Mouse (Mus musculus) stomach, embryonic 15.5 days (tissue): ENCODE measurements around the gene Fgfr1op2. TPM values are rescaled to one million over a fixed set of nuclear protein-coding genes. Genes with fewer than 3 reads are reported as not detected.

ENCODE experiments used
- ATAC-seq: fragments of 200-750 bp; cut with Nextera tagmentation; 2 replicates; pipeline ENCODE4 v1.8.0; 2017; ENCODE audit warnings: low read depth, moderate number of reproducible peaks, moderate TSS enrichment; ENCODE audit not compliant: insufficient read depth, low FRiP score
- H3K27ac ChIP-seq: fragments of 300-500 bp; sonication (generic); 2 replicates; pipeline ENCODE4 v1.5.1; 2015; ENCODE audit warnings: mild to moderate bottlenecking, inconsistent platforms
- H3K27me3 ChIP-seq: fragments of 300-500 bp; sonication (generic); replicated peaks from 2 replicates; pipeline ENCODE4 v1.6.1; 2015; ENCODE audit warnings: inconsistent platforms
- H3K36me3 ChIP-seq: fragments of 300-500 bp; sonication (generic); 2 replicates; pipeline ENCODE4 v1.6.1; 2015; ENCODE audit warnings: inconsistent platforms
- H3K4me1 ChIP-seq: fragments of 300-500 bp; sonication (generic); 2 replicates; pipeline ENCODE4 v1.6.1; 2015; ENCODE audit warnings: inconsistent platforms
- H3K4me2 ChIP-seq: fragments of 300-500 bp; sonication (generic); 2 replicates; pipeline ENCODE4 v1.6.1; 2015; ENCODE audit warnings: mild to moderate bottlenecking, inconsistent platforms
- H3K4me3 ChIP-seq: fragments of 300-500 bp; sonication (generic); replicated peaks from 2 replicates; pipeline ENCODE4 v1.5.1; 2015; ENCODE audit warnings: inconsistent platforms
- H3K9ac ChIP-seq: fragments of 300-500 bp; sonication (generic); 2 replicates; pipeline ENCODE4 v1.6.1; 2015; ENCODE audit warnings: inconsistent platforms
- H3K9me3 ChIP-seq: fragments of 300-500 bp; sonication (generic); 2 replicates; pipeline ENCODE4 v1.6.1; 2016; ENCODE audit warnings: inconsistent platforms
- WGBS: fragments of 180-500 bp; shearing (Covaris S2); methylation state at CpG from one replicate; pipeline ENCODE4 v1.1.7; 2015; 5-methylcytosine and 5-hydroxymethylcytosine counted together
- polyA plus RNA-seq: library from polyadenylated mRNA; unstranded; fragments of >200 nt; fragmentation: Nextera tagmentation; extraction: Ambion mirVana; gene quantifications from 2 replicates; pipeline ENCODE4 v1.2.1, GENCODE M21; 2015

The Fgfr1op2 gene
- 98.5 and 101 TPM in 2 replicates for polyA plus RNA-seq

- H3K4me1 ChIP-seq, result peaks cover 6% of the 10 kb centered on the region; the same call in 1 of the 2 replicates
- no peaks in the 10 kb centered on the region for H3K36me3 ChIP-seq
- H3K4me2 ChIP-seq, result peak within 1 kb of the TSS; percentile 81
- under 1% methylated on average over 13 of the region's 13 CpGs for WGBS
- peak within 1 kb of the TSS; percentile 96 for H3K9ac ChIP-seq
- peak within 1 kb of the TSS; percentile 79 for H3K4me3 ChIP-seq
- no peaks in the 10 kb centered on the region for H3K27me3 ChIP-seq
- ATAC-seq, result no peak; the same call in 1 of the 2 replicates
- no peaks in the 10 kb centered on the region for H3K9me3 ChIP-seq
- peak within 1 kb of the TSS; percentile 97 for H3K27ac ChIP-seq
Measured at GRCm38 (mm10) chr6:146576903-146577302, at the start of gene Fgfr1op2. Fgfr1op2 (plus strand) TSS chr6:146577203.

- no peak overlapping the region for H3K27ac ChIP-seq
- no peaks in the 10 kb centered on the region for H3K36me3 ChIP-seq
- peaks cover 3% of the 10 kb centered on the region; the same call in 1 of the 2 replicates for H3K4me1 ChIP-seq
- H3K4me3 ChIP-seq, result no peak overlapping the region
- H3K4me2 ChIP-seq, result no peak overlapping the region
- no peaks in the 10 kb centered on the region for H3K27me3 ChIP-seq
- no peak overlapping the region for H3K9ac ChIP-seq
- H3K9me3 ChIP-seq, result no peaks in the 10 kb centered on the region
- 86% methylated on average over 2 of the region's 2 CpGs for WGBS
- no peak for ATAC-seq
Measured at GRCm38 (mm10) chr6:146527537-146527936, 49.5 kb upstream of the Fgfr1op2 start.

DNA sequence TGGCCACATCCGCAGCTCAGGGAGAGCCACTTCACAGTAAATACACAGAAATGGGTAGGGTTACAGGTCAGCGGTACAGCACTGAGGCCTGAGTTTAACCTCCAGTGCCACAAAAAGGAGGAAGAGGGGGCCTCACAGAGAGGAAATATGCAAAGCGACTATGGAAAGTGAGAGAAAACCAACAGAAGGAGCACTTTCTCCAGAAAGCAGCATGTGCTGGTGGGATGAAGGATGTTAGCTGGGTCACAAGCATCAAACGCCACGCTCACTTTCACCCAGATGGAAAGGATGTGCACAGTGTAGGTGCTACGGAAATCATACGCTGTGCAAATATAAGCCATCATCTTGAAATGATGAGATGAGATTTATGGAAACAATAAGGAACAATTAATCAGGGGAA lies 46.6 kb upstream of the Fgfr1op2 start:
- H3K9ac ChIP-seq, result no peak overlapping the region
- H3K27ac ChIP-seq, result no peak overlapping the region
- no peak; the same call in 1 of the 2 replicates for ATAC-seq

DNA sequence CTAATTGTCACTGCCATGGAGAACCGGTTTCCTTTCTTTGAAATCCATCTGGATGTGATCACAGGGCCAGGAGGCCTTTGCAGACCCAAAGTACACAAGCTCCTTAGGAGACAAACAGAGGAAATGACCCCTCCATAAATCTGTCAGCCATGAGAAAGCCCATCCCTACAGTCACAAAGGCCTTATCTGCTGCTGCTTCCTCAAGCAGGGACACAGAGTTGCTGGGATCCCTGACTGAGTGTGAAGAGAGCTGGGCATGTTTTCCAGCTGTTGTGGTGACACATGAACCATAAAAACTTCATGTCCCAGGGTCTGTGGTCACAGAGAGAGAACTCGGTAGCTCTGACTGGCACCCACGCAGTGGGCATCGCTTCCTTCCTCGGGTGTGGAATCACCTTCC lies 46.2 kb upstream of the Fgfr1op2 start:
- WGBS, result 25% methylated on average over 5 of the region's 5 CpGs

More for the DNA sequence above, 46.6 kb upstream of the Fgfr1op2 start:
- H3K4me2 ChIP-seq, result no peak overlapping the region
- H3K9me3 ChIP-seq, result no peaks in the 10 kb centered on the region
- 35% methylated on average over 7 of the region's 7 CpGs for WGBS
- H3K27me3 ChIP-seq, result no peaks in the 10 kb centered on the region
- H3K4me1 ChIP-seq, result peaks cover 3% of the 10 kb centered on the region; the same call in 1 of the 2 replicates
- no peak overlapping the region for H3K4me3 ChIP-seq
- no peaks in the 10 kb centered on the region for H3K36me3 ChIP-seq

GRCm38 (mm10) chr6:146533146-146533545 lies 43.9 kb upstream of the Fgfr1op2 start:
- H3K9ac ChIP-seq, result no peak overlapping the region
- H3K4me1 ChIP-seq, result peaks cover 3% of the 10 kb centered on the region; the same call in 1 of the 2 replicates
- ATAC-seq, result no peak
- no peaks in the 10 kb centered on the region for H3K36me3 ChIP-seq
- no peaks in the 10 kb centered on the region for H3K27me3 ChIP-seq
- no peak overlapping the region for H3K27ac ChIP-seq
- H3K4me2 ChIP-seq, result no peak overlapping the region
- no peaks in the 10 kb centered on the region for H3K9me3 ChIP-seq
- no peak overlapping the region for H3K4me3 ChIP-seq
- WGBS, result 87% methylated on average over 4 of the region's 4 CpGs

More for the DNA sequence above, 46.2 kb upstream of the Fgfr1op2 start:
- H3K4me1 ChIP-seq, result peaks cover 3% of the 10 kb centered on the region; the same call in 1 of the 2 replicates
- H3K9me3 ChIP-seq, result no peaks in the 10 kb centered on the region
- H3K4me3 ChIP-seq, result no peak overlapping the region
- no peak overlapping the region for H3K4me2 ChIP-seq
- no peaks in the 10 kb centered on the region for H3K27me3 ChIP-seq
- no peaks in the 10 kb centered on the region for H3K36me3 ChIP-seq
- no peak overlapping the region for H3K9ac ChIP-seq
- no peak overlapping the region for H3K27ac ChIP-seq
- ATAC-seq, result peak; percentile 70; the same call in 1 of the 2 replicates

GRCm38 (mm10) chr6:146535501-146535900 lies 41.5 kb upstream of the Fgfr1op2 start:
- 91% methylated on average over 5 of the region's 5 CpGs for WGBS
- Histone ChIP-seq H3K4me2 (no peak overlapping the region), H3K27me3 (no peaks in the 10 kb centered on the region), H3K27ac (no peak overlapping the region), H3K9ac (no peak overlapping the region), H3K4me3 (no peak overlapping the region), H3K36me3 (no peaks in the 10 kb centered on the region), H3K9me3 (no peaks in the 10 kb centered on the region), H3K4me1 (peaks cover 4% of the 10 kb centered on the region; the same call in 1 of the 2 replicates)
- ATAC-seq, result no peak

DNA sequence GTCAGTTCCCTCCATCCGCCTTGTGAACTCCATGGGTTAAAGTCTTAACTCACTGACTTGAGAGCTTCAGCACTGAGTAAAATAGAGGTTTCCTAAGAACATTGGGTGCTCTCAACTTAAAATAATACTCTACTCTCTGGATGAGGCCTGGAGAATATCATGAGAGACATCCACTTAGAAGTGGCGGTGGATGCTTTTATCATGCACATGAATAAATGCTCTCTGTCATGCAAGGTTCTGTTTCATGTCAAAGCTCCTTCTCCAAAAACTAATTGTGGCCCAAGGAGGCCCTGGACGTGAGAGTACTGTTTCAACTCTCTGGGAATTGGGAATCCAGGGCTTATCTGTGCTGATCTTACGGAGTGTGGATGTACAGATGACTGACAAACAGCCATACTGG lies 39.9 kb upstream of the Fgfr1op2 start:
- Histone ChIP-seq H3K27ac (no peak overlapping the region), H3K4me2 (no peak overlapping the region), H3K4me3 (no peak overlapping the region), H3K27me3 (no peaks in the 10 kb centered on the region), H3K9ac (no peak overlapping the region), H3K4me1 (peaks cover 4% of the 10 kb centered on the region; the same call in 1 of the 2 replicates), H3K36me3 (no peaks in the 10 kb centered on the region), H3K9me3 (no peaks in the 10 kb centered on the region)
- WGBS, result 59% methylated on average over 4 of the region's 4 CpGs
- peak; percentile 18 for ATAC-seq

GRCm38 (mm10) chr6:146538071-146538470 lies 38.9 kb upstream of the Fgfr1op2 start:
- Histone ChIP-seq H3K4me1 (peaks cover 4% of the 10 kb centered on the region; the same call in 1 of the 2 replicates), H3K27me3 (no peaks in the 10 kb centered on the region), H3K9ac (no peak overlapping the region), H3K4me2 (no peak overlapping the region), H3K4me3 (no peak overlapping the region), H3K27ac (no peak overlapping the region), H3K9me3 (no peaks in the 10 kb centered on the region), H3K36me3 (no peaks in the 10 kb centered on the region)
- 42% methylated on average over 2 of the region's 2 CpGs for WGBS
- no peak for ATAC-seq

DNA sequence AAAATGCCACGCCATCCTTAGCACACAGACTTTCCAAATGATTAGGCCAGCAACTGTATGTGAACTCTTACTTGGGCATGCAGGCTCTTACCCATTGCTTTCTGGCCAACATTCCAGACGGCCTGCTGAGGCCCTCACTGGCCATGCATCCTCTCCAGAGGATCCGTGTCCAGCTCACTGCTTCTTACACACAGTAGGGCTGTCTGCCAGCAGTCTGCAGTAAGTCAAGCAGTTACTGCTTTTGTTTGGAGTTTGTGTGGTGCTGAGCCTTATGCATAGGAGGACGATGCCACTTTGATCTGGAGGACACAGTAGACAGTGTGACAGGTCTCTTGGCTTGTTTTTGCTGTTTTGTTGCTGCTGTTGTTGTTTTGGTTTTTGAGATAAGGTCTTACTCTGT lies 38.3 kb upstream of the Fgfr1op2 start:
- Histone ChIP-seq H3K9ac (no peak overlapping the region), H3K27me3 (no peaks in the 10 kb centered on the region), H3K27ac (no peak overlapping the region), H3K36me3 (no peaks in the 10 kb centered on the region), H3K4me2 (no peak overlapping the region), H3K9me3 (no peaks in the 10 kb centered on the region), H3K4me1 (peaks cover 4% of the 10 kb centered on the region; the same call in 1 of the 2 replicates), H3K4me3 (no peak overlapping the region)
- 48% methylated on average over 4 of the region's 4 CpGs for WGBS
- no peak for ATAC-seq

- Histone ChIP-seq H3K4me1 (peaks cover 4% of the 10 kb centered on the region; the same call in 1 of the 2 replicates), H3K27ac (no peak overlapping the region), H3K4me2 (no peak overlapping the region), H3K9me3 (no peaks in the 10 kb centered on the region), H3K9ac (no peak overlapping the region), H3K27me3 (no peaks in the 10 kb centered on the region), H3K4me3 (no peak overlapping the region), H3K36me3 (no peaks in the 10 kb centered on the region)
- no peak for ATAC-seq
- WGBS, result 85% methylated on average over 3 of the region's 3 CpGs
Measured at GRCm38 (mm10) chr6:146540386-146540785, 36.6 kb upstream of the Fgfr1op2 start.

- Histone ChIP-seq H3K4me3 (no peak overlapping the region), H3K9me3 (no peaks in the 10 kb centered on the region), H3K27me3 (no peaks in the 10 kb centered on the region), H3K27ac (no peak overlapping the region), H3K36me3 (peaks cover 10% of the 10 kb centered on the region; the same call in 1 of the 2 replicates), H3K9ac (no peak overlapping the region), H3K4me1 (no peaks in the 10 kb centered on the region), H3K4me2 (no peak overlapping the region)
- no peak for ATAC-seq
- WGBS, result 89% methylated on average over 1 of the region's 1 CpGs
Measured at GRCm38 (mm10) chr6:146544622-146545021, 32.4 kb upstream of the Fgfr1op2 start.

DNA sequence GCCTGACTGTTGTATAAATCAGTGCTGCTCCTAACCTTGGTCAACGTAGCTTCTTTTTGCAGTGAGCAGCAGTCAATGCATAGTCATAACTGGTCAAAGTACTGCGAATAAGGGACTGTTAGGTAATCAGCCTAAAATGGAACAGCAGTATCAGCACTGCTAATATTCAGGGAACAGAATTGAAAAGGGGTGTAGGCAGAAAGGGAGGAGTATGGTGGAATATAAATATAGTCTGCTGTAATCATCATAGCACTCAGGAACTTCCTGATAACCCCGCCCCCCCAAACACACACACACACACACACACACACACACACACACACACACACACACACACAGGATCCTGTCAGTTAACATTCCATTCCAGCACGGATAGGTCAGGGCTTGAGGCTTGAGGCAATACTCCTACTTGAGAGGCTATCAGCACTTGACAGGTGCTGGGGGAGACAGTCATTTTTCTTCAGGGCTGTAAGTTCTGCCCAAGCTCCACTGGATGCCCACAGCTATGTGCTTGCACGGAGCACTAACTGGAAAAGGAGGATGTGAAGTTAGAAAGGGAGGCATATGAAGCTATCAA lies 31.6 kb upstream of the Fgfr1op2 start:
- no peaks in the 10 kb centered on the region for H3K9me3 ChIP-seq
- WGBS, result 76% methylated on average over 5 of the region's 5 CpGs
- peak; percentile 35; the same call in 1 of the 2 replicates for ATAC-seq

More for the DNA sequence above, 31.6 kb upstream of the Fgfr1op2 start:
- H3K36me3 ChIP-seq, result peaks cover 16% of the 10 kb centered on the region; the same call in 1 of the 2 replicates
- H3K4me3 ChIP-seq, result no peak overlapping the region
- H3K9ac ChIP-seq, result no peak overlapping the region
- no peaks in the 10 kb centered on the region for H3K4me1 ChIP-seq
- H3K27ac ChIP-seq, result no peak overlapping the region
- no peak overlapping the region for H3K4me2 ChIP-seq
- H3K27me3 ChIP-seq, result no peaks in the 10 kb centered on the region
